11 mouse cellular contexts compared by ENCODE assay signal in the genomic region with DNA sequence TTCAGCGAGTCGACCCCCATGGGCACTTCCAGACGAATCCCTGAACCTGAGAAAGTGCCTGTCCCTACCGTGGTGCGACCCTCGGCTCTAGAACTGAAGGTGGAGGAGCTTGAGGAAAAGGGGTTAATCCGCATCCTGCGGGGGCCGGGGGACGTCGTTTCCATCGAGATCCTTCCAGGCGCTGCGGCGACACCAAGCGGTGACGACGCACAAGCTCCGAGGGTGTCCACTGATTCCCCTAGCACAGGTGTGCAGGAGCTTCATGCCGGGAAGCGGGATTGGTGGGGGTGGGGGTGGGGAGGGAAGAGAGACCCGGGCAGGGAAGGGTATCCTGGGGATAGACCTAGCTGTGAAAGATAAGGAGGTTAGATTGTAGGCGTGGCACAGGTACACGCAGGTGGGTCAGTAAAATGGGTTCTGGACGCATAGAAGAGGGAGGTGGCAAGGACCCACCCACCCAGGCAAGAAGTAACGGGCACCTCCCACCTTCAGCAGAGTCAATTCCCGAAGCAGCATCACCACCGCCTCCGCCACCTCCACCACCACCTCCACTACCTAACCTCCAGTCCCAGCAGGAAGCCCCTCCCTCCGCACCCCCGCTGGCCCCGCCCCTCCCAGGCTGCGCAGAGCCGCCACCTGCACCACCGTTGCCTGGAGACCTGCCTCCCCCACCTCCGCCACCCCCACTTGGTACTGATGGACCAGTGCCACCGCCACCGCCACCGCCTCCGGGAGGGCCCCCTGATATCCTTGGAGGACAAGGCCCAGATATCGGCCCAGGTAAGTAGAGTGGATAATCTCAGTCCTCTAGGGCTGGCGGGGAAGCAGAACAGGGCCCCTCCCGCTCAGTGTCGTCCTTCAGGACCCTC. TPM values are rescaled to one million over a fixed set of nuclear protein-coding genes. Genes with fewer than 3 reads are reported as not detected.
A peak's percentile ranks its signal among the peaks of the same experiment; 100 is the strongest.
DNase-seq lines count a peak whose midpoint lies in the region; ATAC-seq and TF ChIP-seq lines count a peak whose summit lies in the region.
"Had no signal": no experiment of that assay in that cellular context is flagged by ENCODE, and none has a peak within 500 bp of the region (broad histone marks: within the 10 kb centered on the region; RNA-seq: fewer than 3 reads in every experiment).

No protein-coding gene starts in this region.

- no peak overlapping the region for H3K9ac ChIP-seq in kidney, postnatal 0 days (ENCODE audit: low read depth, low read length)

- no peak overlapping the region for H3K27ac ChIP-seq in kidney, postnatal 0 days
- peak overlapping the region; percentile 84 for H3K27ac ChIP-seq in cerebellum, adult 2 months (ENCODE audit: insufficient read depth, low read length)
- no peak overlapping the region; the same call in 1 of the 2 replicates for H3K27ac ChIP-seq in olfactory bulb, adult 2 months (ENCODE audit: insufficient read depth, low read depth, low read length)

- peaks cover 31% of the 10 kb centered on the region for H3K27me3 ChIP-seq in kidney, postnatal 0 days (ENCODE audit: insufficient read depth, low read length)
- H3K27me3 ChIP-seq in cerebellum, adult 2 months (ENCODE audit: control insufficient read depth, insufficient read depth, low read length) = no peaks in the 10 kb centered on the region
- H3K27me3 ChIP-seq: Patski had no signal

- H3K9me3 ChIP-seq in kidney, postnatal 0 days (replicated peaks; ENCODE audit: low read length) = no peaks in the 10 kb centered on the region

- intact Hi-C loops in left cerebral cortex, postnatal 25 days (cut with DNase I) = no loop called here

- no peaks in the 10 kb centered on the region for H3K36me3 ChIP-seq in kidney, postnatal 0 days (ENCODE audit: insufficient read depth, low read length)

- H3K4me2 ChIP-seq in kidney, postnatal 0 days (ENCODE audit: low read length) = peak overlapping the region; percentile 54

- ATAC-seq in kidney, postnatal 0 days (replicated peaks; ENCODE audit: low FRiP score, low read depth) = peak; percentile 30; the same call in 1 of the 2 replicates
- ATAC-seq: Patski had no signal

- peak; percentile 28; the same call in 1 of the 2 replicates for TF ChIP-seq POLR2A in cerebellum, adult 2 months (IDR thresholded peaks at IDR 0.05; ENCODE audit: borderline replicate concordance, insufficient read depth, low read length)
- no peak for TF ChIP-seq POLR2A in olfactory bulb, adult 2 months (IDR thresholded peaks at IDR 0.05; ENCODE audit: insufficient read depth, low read depth, low read length)

- WGBS in kidney, postnatal 0 days = 8% methylated on average over 43 of the region's 44 CpGs
- WGBS in cerebellum, adult 2 months = 3% methylated on average over 44 of the region's 44 CpGs
- WGBS in olfactory bulb, adult 2 months = 18% methylated on average over 44 of the region's 44 CpGs

- peak; percentile 44 for DNase-seq in kidney, postnatal 0 days (ENCODE audit: low spot score)
- no peak for DNase-seq in kidney, adult 9 months
- DNase-seq in cerebellum, adult 2 months = peak; percentile 83 to 87
- DNase-seq in forelimb bud, embryonic 11.5 days (ENCODE audit: low read depth, low spot score) = peak; percentile 23
- DNase-seq in left cerebral cortex, postnatal 25 days (ENCODE audit: low spot score in 2 of 2) = peak; percentile 77 to 88
- no peak for DNase-seq in urinary bladder, postnatal 4 days (ENCODE audit: low spot score in 2 of 2)
- no peak for DNase-seq in T-cell, adult 2 months (ENCODE audit: low spot score)

- peaks cover 8% of the 10 kb centered on the region for H3K4me1 ChIP-seq in kidney, postnatal 0 days (replicated peaks; ENCODE audit: insufficient read depth, low read length)
- peaks cover 39% of the 10 kb centered on the region for H3K4me1 ChIP-seq in cerebellum, adult 2 months (ENCODE audit: control insufficient read depth, insufficient read depth, low read length)
- peaks cover 18% of the 10 kb centered on the region for H3K4me1 ChIP-seq in olfactory bulb, adult 2 months (ENCODE audit: control insufficient read depth, insufficient read depth, low read length)

- peak overlapping the region; percentile 13; the same call in 1 of the 2 replicates for H3K4me3 ChIP-seq in kidney, postnatal 0 days (replicated peaks; ENCODE audit: low read depth, low read length)
- peak overlapping the region; percentile 78 for H3K4me3 ChIP-seq in cerebellum, adult 2 months (replicated peaks; ENCODE audit: insufficient read depth, low read depth, low read length)
- H3K4me3 ChIP-seq in olfactory bulb, adult 2 months (ENCODE audit: insufficient read depth, low read depth, low read length) = peak overlapping the region; percentile 52

- TF ChIP-seq CTCF in kidney, postnatal 0 days (IDR thresholded peaks at IDR 0.05; ENCODE audit: low read depth) = peak; percentile 58
- peak; percentile 59 for TF ChIP-seq CTCF in cerebellum, adult 2 months (IDR thresholded peaks at IDR 0.05; ENCODE audit: borderline replicate concordance, insufficient read depth, low read depth, low read length)
- peak; percentile 46; the same call in 1 of the 2 replicates for TF ChIP-seq CTCF in olfactory bulb, adult 2 months (IDR thresholded peaks at IDR 0.05; ENCODE audit: insufficient read depth, low read depth, low read length)

RNA-seq across cellular contexts. Expression of gene 1700023F06Rik, which starts 15.2 kb away (rescaled TPM):
- 0.37 and 0.47 TPM in 2 replicates for polyA plus RNA-seq in kidney, postnatal 0 days (2015; fragmentation: Nextera tagmentation; extraction: Ambion mirVana)
- polyA plus RNA-seq in cerebellum, adult 2 months (2012; rRNA removed) = 9.4 and 10.0 TPM in 2 replicates
- 1 to 10 TPM; 1.5 to 2.4 TPM for total RNA-seq in left cerebral cortex, postnatal 25 days (2021)
- not detected in 2 replicates for polyA plus RNA-seq in olfactory bulb, adult 2 months (2012; ENCODE audit: insufficient read depth, insufficient read length, low replicate concordance, missing spikeins)
- total RNA-seq: heart, postnatal 14 days had no signal
- polyA plus RNA-seq: spleen, adult 2 months had no signal

RNA-seq across cellular contexts. Expression of gene Fmnl1, which starts 22.3 kb away (rescaled TPM):
- polyA plus RNA-seq in kidney, postnatal 0 days (2015; fragmentation: Nextera tagmentation; extraction: Ambion mirVana) = 2.6 and 3.4 TPM in 2 replicates
- 63.7 and 71.1 TPM in 2 replicates for polyA plus RNA-seq in cerebellum, adult 2 months (2012; rRNA removed)
- 100 to 1,000 TPM; 146 to 197 TPM for total RNA-seq in left cerebral cortex, postnatal 25 days (2021)
- 142 TPM in 1 of 2 replicates, not detected in the other for polyA plus RNA-seq in olfactory bulb, adult 2 months (2012; ENCODE audit: insufficient read depth, insufficient read length, low replicate concordance, missing spikeins)

RNA-seq across cellular contexts. Expression of gene Spata32, which starts 25.0 kb away (rescaled TPM):
- polyA plus RNA-seq in kidney, postnatal 0 days (2015; fragmentation: Nextera tagmentation; extraction: Ambion mirVana) = not detected in 2 replicates
- 2.7 and 3.2 TPM in 2 replicates for polyA plus RNA-seq in cerebellum, adult 2 months (2012; rRNA removed)
- total RNA-seq in left cerebral cortex, postnatal 25 days (2021) = 1 to 10 TPM; 1.3 to 1.4 TPM
- not detected in 2 replicates for polyA plus RNA-seq in olfactory bulb, adult 2 months (2012; ENCODE audit: insufficient read depth, insufficient read length, low replicate concordance, missing spikeins)
- total RNA-seq: heart, postnatal 14 days had no signal
- polyA plus RNA-seq: Patski; spleen, adult 2 months had no signal

Comparison
In these comparisons a context has a peak if more than half of its experiments do, and no peak if none do; other contexts are left out.
1. DNase-seq: peak in kidney, postnatal 0 days (single experiment), cerebellum, adult 2 months (2 of 2), forelimb bud, embryonic 11.5 days (single experiment) and left cerebral cortex, postnatal 25 days (2 of 2); none in kidney, adult 9 months (single experiment), urinary bladder, postnatal 4 days (0 of 2) and T-cell, adult 2 months (single experiment).
2. H3K4me3 ChIP-seq: peak in every context shown above with its lines; median percentile 78 in cerebellum, adult 2 months; 52 in olfactory bulb, adult 2 months; 13 in kidney, postnatal 0 days.
3. RNA of gene Fmnl1, which starts 22.3 kb away (polyA plus RNA-seq): 142 TPM in olfactory bulb, adult 2 months and 63.7 to 71.1 TPM in cerebellum, adult 2 months; 2.6 to 3.4 TPM in kidney, postnatal 0 days; every median in the first group is over 10 times any median in the second.
4. Peak in every context shown above with its lines, with median percentiles within 50 percentile points of each other: CTCF ChIP-seq.